Comparison of ENCODE assay signal across 8 mouse cellular contexts in the genomic region with DNA sequence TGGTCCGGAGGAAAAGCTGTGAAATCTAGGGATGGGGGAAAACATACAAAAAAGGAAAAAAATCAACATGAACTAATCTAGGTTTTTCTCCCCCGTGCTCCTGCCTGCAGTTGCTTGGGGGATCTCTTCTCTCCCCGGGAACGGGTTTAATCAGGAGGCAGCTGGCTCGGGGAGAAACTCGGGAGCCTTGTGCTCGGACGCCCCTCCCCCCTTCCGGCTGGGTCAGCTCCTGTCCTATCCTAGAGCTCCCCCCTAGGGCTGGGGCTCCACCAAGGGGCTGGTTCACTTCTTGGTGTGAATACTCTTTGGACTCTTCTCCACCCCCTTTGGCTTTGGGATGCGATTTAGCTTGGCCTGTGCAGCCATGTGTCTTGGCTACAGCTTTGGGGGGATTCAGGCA. TPM values are rescaled to one million over a fixed set of nuclear protein-coding genes. Genes with fewer than 3 reads are reported as not detected.
A peak's percentile ranks its signal among the peaks of the same experiment; 100 is the strongest.
DNase-seq lines count a peak whose midpoint lies in the region; ATAC-seq and TF ChIP-seq lines count a peak whose summit lies in the region.

No protein-coding gene starts in this region.

- intact Hi-C loops in gastrocnemius, adult 2 months (cut with DNase I) = no loop called here
- intact Hi-C loops in left cerebral cortex, postnatal 25 days (cut with DNase I) = loop anchor here (2.0 kb wide), 2 partner anchors 21 to 65 kb away; no protein-coding TSS in a partner anchor

- peak; percentile 95 for DNase-seq in ZHBTc4 (ENCODE audit: low read depth, low spot score)
- DNase-seq in cerebellum, postnatal 25 days = peak; percentile 70 to 85
- peak; percentile 89 for DNase-seq in gastrocnemius, adult 2 months
- peak; percentile 70 to 77 for DNase-seq in left cerebral cortex, postnatal 25 days (ENCODE audit: low spot score in 2 of 2)
- peak; percentile 93 for DNase-seq in mesoderm, embryonic 11.5 days (ENCODE audit: low read depth, low spot score)
- peak; percentile 79 for DNase-seq in stomach, postnatal 0 days (ENCODE audit: low spot score)
- no peak for DNase-seq in spleen, postnatal 4 days (ENCODE audit: low spot score in 2 of 2)

- peaks cover 74% of the 10 kb centered on the region for H3K4me1 ChIP-seq in hindbrain, embryonic 15.5 days (replicated peaks)
- H3K4me1 ChIP-seq in stomach, postnatal 0 days (replicated peaks; ENCODE audit: control insufficient read depth, insufficient read depth) = peaks cover 27% of the 10 kb centered on the region

- H3K36me3 ChIP-seq in hindbrain, embryonic 15.5 days = no peaks in the 10 kb centered on the region
- H3K36me3 ChIP-seq in stomach, postnatal 0 days (ENCODE audit: control insufficient read depth, insufficient read depth, low read length) = no peaks in the 10 kb centered on the region

- peak; percentile 57 for ATAC-seq in hindbrain, embryonic 15.5 days (ENCODE audit: low FRiP score, low read depth)
- ATAC-seq in stomach, postnatal 0 days (ENCODE audit: low FRiP score, low TSS enrichment) = peak; percentile 30; the same call in 1 of the 2 replicates

- H3K9me3 ChIP-seq in hindbrain, embryonic 15.5 days = no peaks in the 10 kb centered on the region
- H3K9me3 ChIP-seq in stomach, postnatal 0 days (ENCODE audit: control insufficient read depth, low read length) = no peaks in the 10 kb centered on the region

- 0 out of 2 replicates have a peak, but pooled peaks have one; percentile 15 for TF ChIP-seq CTCF in gastrocnemius, adult 2 months (IDR thresholded peaks at IDR 0.05)
- peak; percentile 57 for TF ChIP-seq CTCF in stomach, postnatal 0 days (IDR thresholded peaks at IDR 0.05; ENCODE audit: low read depth)

- H3K4me3 ChIP-seq in gastrocnemius, adult 2 months = peak overlapping the region; percentile 88
- peak overlapping the region; percentile 82 for H3K4me3 ChIP-seq in hindbrain, embryonic 15.5 days
- H3K4me3 ChIP-seq in stomach, postnatal 0 days (ENCODE audit: low read depth, low read length) = peak overlapping the region; percentile 6; the same call in 1 of the 2 replicates

- WGBS in hindbrain, embryonic 15.5 days = under 1% methylated on average over 10 of the region's 10 CpGs
- 11% methylated on average over 7 of the region's 10 CpGs for WGBS in stomach, postnatal 0 days

- H3K4me2 ChIP-seq in hindbrain, embryonic 15.5 days = peak overlapping the region; percentile 95
- H3K4me2 ChIP-seq in stomach, postnatal 0 days (replicated peaks; ENCODE audit: low read depth) = peak overlapping the region; percentile 100

- H3K9ac ChIP-seq in hindbrain, embryonic 15.5 days = peak overlapping the region; percentile 98
- peak overlapping the region; percentile 47 for H3K9ac ChIP-seq in stomach, postnatal 0 days (ENCODE audit: low read length)

- H3K27me3 ChIP-seq in hindbrain, embryonic 15.5 days = no peaks in the 10 kb centered on the region
- no peaks in the 10 kb centered on the region for H3K27me3 ChIP-seq in stomach, postnatal 0 days (ENCODE audit: control insufficient read depth, insufficient read depth, low read length)

- H3K27ac ChIP-seq in gastrocnemius, adult 2 months = peak overlapping the region; percentile 99
- peak overlapping the region; percentile 99 for H3K27ac ChIP-seq in hindbrain, embryonic 15.5 days (replicated peaks)
- H3K27ac ChIP-seq in stomach, postnatal 0 days (replicated peaks) = peak overlapping the region; percentile 74

- no peak for TF ChIP-seq EP300 in stomach, postnatal 0 days (optimal IDR thresholded peaks at IDR 0.05)

RNA-seq across cellular contexts. Expression of a gene that starts 7.5 kb away (rescaled TPM):
- 1 to 10 TPM; 3.5 to 5.3 TPM for total RNA-seq in gastrocnemius, adult 2 months (2021)
- 11.5 and 12.5 TPM in 2 replicates for polyA plus RNA-seq in hindbrain, embryonic 15.5 days (2015; fragmentation: Nextera tagmentation; extraction: Ambion mirVana)
- 10 to 100 TPM; 16.3 to 21.9 TPM for total RNA-seq in left cerebral cortex, postnatal 25 days (2021)
- polyA plus RNA-seq in stomach, postnatal 0 days (2015; fragmentation: Nextera tagmentation; extraction: Ambion mirVana) = 2.7 and 2.9 TPM in 2 replicates

Comparison
In these comparisons a context has a peak if more than half of its experiments do, and no peak if none do; other contexts are left out.
1. DNase-seq: peak in ZHBTc4 (single experiment), cerebellum, postnatal 25 days (2 of 2), gastrocnemius, adult 2 months (single experiment), left cerebral cortex, postnatal 25 days (2 of 2), mesoderm, embryonic 11.5 days (single experiment) and stomach, postnatal 0 days (single experiment); none in spleen, postnatal 4 days (0 of 2).
2. H3K4me3 ChIP-seq: peak in every context shown above with its lines; median percentile 88 in gastrocnemius, adult 2 months; 82 in hindbrain, embryonic 15.5 days; 6 in stomach, postnatal 0 days.
3. Peak in every context shown above with its lines, with median percentiles within 50 percentile points of each other: H3K27ac ChIP-seq.